Mouse (Mus musculus): Measurements from ENCODE around the gene Lrrk1.

The Lrrk1 gene

GRCm38 (mm10) chr7:66257232-66257631 is 130.9 kb downstream of the Lrrk1 start:
- no peak for DNase-seq (ENCODE audit: low spot score in 2 of 2)

- DNase-seq (ENCODE audit: low spot score in 2 of 2) = no peak
Observed at GRCm38 (mm10) chr7:66256441-66256840, 131.7 kb downstream of the Lrrk1 start.

- DNase-seq (ENCODE audit: low spot score in 2 of 2) = no peak
Observed at GRCm38 (mm10) chr7:66254993-66255392, 133.2 kb downstream of the Lrrk1 start.

- DNase-seq (ENCODE audit: low spot score in 2 of 2) = no peak
Observed at GRCm38 (mm10) chr7:66253975-66254651, 134.0 kb downstream of the Lrrk1 start.

- DNase-seq (ENCODE audit: low spot score in 2 of 2) = peak; percentile 75 to 82
Observed at GRCm38 (mm10) chr7:66250030-66250429, 138.1 kb downstream of the Lrrk1 start.

GRCm38 (mm10) chr7:66249426-66249825 is 138.7 kb downstream of the Lrrk1 start:
- DNase-seq (ENCODE audit: low spot score in 2 of 2) = no peak

GRCm38 (mm10) chr7:66249020-66249419 is 139.1 kb downstream of the Lrrk1 start:
- no peak for DNase-seq (ENCODE audit: low spot score in 2 of 2)

- peak in 1 of 2 experiments; percentile 10 for DNase-seq (ENCODE audit: low spot score in 2 of 2)
Observed at GRCm38 (mm10) chr7:66248270-66248669, 139.9 kb downstream of the Lrrk1 start.

GRCm38 (mm10) chr7:66247274-66248021 is 140.7 kb downstream of the Lrrk1 start:
- peak; percentile 78 to 94 for DNase-seq (ENCODE audit: low spot score in 2 of 2)

GRCm38 (mm10) chr7:66246716-66247235 is 141.4 kb downstream of the Lrrk1 start:
- DNase-seq (ENCODE audit: low spot score in 2 of 2) = peak; percentile 36 to 51

GRCm38 (mm10) chr7:66245646-66246045 is 142.5 kb downstream of the Lrrk1 start:
- no peak for DNase-seq (ENCODE audit: low spot score in 2 of 2)

- no peak for DNase-seq (ENCODE audit: low spot score in 2 of 2)
Observed at GRCm38 (mm10) chr7:66243766-66244325, 144.3 kb downstream of the Lrrk1 start.

GRCm38 (mm10) chr7:66241855-66242412 is 146.2 kb downstream of the Lrrk1 start:
- DNase-seq (ENCODE audit: low spot score in 2 of 2) = no peak

GRCm38 (mm10) chr7:66238157-66238556 is 150.0 kb downstream of the Lrrk1 start:
- DNase-seq (ENCODE audit: low spot score in 2 of 2) = no peak

- DNase-seq (ENCODE audit: low spot score in 2 of 2) = no peak
Observed at GRCm38 (mm10) chr7:66233947-66234516, 154.1 kb downstream of the Lrrk1 start.

- DNase-seq (ENCODE audit: low spot score in 2 of 2) = peak; percentile 70 to 85
Observed at GRCm38 (mm10) chr7:66233141-66233946, 154.8 kb downstream of the Lrrk1 start.

GRCm38 (mm10) chr7:66231861-66232260 is 156.3 kb downstream of the Lrrk1 start:
- no peak for DNase-seq (ENCODE audit: low spot score in 2 of 2)

- no peak for DNase-seq (ENCODE audit: low spot score in 2 of 2)
Observed at GRCm38 (mm10) chr7:66230638-66231550, 157.3 kb downstream of the Lrrk1 start.

- peak; percentile 63 to 78 for DNase-seq (ENCODE audit: low spot score in 2 of 2)
Observed at GRCm38 (mm10) chr7:66230246-66230637, 157.9 kb downstream of the Lrrk1 start.

- no peak for DNase-seq (ENCODE audit: low spot score in 2 of 2)
Observed at GRCm38 (mm10) chr7:66229433-66229832, 158.7 kb downstream of the Lrrk1 start.

All from natural killer cell, adult 2 months (primary cell).